Mouse (Mus musculus): ENCODE data around the gene Trim9.

The Trim9 gene

DNA sequence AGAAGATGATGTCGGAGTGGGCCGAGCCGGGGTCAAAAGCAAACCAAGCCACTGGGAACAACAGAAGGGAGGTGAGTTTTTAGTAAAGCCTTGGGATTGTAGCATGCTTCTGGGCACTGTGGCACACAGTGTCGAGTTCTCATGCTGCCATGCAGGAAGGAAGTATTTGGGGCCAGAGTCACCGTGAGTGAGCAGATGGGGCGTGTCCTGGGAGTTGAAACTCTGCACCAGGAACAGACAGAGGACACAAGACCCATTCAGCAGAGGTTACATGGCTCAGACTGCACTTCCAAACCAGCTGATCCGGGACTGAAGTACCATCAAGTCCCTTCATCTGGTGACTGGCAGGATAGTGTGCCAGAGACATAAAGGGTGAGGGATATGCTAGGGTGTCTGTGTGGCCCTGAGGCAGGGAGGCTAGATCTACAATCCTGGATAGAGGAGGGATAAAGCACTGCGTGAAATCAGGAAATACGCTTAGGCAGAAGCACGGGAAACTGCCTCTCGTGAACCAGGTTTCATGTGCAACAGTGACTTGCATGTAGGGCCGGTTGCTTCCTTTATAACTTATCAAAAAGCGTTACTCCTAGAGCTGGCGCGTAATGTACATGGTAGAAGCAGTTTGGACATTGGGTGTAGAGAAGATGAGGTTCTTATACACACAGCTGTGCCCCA is 96.1 kb downstream of the Trim9 start:
- CTCF ChIA-PET = interaction anchor here (0.5 kb wide), 1 partner anchor 901 kb away, joined by 3 read pairs; no protein-coding TSS in a partner anchor

DNA sequence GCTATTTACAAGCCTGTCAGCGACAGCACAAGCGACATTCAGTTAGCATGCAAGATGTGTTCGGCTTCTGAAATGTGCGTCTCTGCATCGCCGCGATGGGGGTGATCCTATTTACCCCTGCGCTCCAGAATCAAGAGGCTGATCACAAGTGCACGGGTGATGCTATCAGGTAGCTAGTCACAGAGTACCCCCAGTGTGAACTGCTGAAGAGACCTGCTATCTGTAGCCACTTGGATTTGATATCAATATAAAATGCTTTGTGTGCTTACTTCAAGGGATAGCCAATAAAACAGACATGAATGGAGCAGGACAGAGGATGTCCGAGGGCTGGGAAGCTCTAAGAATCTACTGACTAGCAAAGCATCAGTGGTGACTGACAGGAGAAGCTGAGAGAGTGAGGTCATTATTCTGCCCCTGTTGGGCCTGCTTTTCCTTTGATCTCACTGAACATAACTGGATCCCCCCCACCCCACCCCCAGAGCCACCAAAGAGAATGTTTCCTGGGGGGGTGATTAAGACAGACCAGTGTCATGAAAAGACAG is 97.7 kb downstream of the Trim9 start:
- CTCF ChIA-PET = no interaction called here

DNA sequence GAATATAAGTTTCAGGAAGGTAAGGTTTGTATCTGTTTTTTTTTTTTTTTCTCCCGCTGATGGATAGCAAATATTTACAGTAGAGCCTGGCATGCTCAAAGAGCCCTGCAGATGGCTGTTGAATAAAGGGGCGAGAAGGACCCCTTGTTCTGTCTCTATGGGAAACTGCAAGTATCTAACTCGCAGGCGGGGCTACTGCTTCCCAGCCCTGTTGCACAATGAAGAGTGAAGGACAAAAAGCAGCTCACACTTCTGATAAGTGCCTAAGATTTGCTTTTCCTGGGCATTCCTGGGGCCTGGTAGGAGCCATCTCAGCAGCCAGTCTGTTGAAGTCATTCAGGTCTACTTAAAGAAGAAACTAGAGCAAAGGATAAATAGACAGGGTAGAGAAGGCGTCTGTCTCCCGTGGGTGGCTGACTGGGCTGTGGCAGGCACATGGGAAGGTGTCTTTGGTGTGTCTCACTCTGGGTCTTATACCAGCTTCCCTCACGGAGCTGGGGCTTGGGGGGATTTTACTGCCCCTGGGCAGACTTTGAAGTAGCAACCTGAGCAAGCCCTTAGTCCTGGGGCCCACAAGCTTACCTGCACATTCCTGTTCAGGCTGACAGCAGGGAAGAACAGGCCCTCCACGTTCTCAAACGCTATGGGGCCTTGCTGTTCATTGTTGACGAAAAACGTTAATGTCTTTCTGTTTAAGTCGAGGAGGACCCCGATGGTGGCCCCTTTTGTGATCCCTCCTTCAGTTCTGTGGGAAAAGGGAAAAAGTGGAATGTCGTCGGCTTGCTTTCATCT is 99.5 kb downstream of the Trim9 start:
- CTCF ChIA-PET = interaction anchor here (0.6 kb wide), 1 partner anchor 177 kb away, joined by 5 read pairs; no protein-coding TSS in a partner anchor

DNA sequence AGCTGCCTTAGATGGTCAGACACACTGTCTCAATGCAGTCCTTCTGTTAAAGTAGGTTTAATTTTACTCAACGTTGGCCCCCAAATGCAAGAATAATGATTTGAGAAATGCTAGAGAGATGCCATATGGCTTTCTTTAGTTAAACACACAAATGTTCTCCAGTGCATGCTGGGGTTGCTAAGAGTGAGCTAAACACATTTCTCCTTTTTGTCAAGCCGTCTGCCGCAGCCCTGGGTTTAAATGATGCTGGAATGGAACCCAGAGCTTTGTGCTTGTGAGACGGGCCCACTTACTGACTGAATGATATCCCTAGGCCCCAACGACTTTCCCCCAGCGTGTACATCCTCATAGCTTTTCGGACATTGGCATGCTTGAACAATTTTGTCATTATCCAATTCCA is 104.9 kb downstream of the Trim9 start:
- CTCF ChIA-PET = no interaction called here

DNA sequence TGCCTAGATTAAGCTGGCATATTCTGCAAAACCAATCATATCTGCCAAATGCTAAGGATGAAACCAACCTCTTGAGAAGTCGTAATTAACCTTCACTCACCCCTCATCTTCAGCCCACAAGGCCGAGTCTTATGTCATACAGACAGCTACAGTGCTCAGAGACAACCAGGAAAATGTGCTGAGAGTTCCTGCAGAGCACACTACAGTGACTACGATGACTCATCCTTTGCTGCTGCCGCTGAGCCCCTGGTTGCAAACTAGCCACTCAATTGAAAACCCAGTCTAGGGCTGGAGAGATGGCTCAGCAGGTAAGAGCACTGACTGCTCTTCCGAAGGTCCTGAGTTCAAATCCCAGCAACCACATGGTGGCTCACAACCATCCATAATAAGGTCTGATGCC is 107.7 kb downstream of the Trim9 start:
- CTCF ChIA-PET = no interaction called here

DNA sequence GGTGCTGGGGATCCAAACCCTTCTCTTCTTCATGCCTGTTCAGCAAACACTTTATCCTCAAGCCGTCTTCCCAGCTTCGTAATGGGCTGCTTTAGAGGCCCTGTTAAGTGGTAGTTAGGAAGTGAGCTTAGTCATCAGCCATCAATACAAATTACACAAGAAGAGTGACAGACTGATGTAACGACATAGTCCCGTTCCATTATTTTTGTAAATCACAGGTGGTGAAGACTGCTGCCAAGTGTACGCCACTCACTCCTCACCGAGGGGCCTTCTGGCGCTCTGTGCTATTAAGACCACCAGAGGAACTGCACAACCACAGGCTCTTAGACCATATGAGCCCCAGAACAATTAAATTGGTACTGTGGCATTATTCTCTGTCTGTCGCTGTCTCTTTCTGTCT is 108.8 kb downstream of the Trim9 start:
- CTCF ChIA-PET = interaction anchor here (0.6 to 0.8 kb wide), 3 partner anchors 10 to 126 kb away, joined by 3 to 6 read pairs (median 4); no protein-coding TSS in a partner anchor

DNA sequence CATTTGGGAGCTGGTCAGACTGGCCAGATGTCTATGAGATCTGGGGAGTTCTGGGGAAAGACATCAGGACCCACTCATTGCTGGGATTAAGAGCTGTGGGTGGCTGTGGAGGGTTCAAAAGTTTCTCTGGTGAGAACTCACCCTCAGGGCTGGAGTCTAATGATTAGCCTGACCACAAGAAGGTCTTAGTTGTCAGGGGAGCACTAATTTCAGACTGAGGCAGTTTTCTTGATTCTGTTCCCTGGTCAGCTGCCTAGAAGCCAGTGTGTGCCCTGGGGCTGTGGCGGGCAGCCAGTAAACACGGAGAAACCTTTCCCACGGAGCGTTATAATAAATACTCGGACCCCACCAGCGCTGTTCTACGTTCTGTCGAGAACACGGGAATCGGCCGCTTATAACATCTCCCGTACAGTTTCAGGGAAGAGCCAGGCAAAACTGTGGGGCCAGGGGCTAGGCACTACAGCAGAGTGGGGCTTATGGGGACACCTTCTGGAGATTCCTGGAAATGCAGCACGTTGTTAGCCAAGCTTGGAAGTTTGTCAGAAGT is 112.4 kb downstream of the Trim9 start:
- CTCF ChIA-PET = interaction anchor here (0.7 to 1.5 kb wide), 2 partner anchors 10 to 109 kb away, joined by 3 to 5 read pairs; no protein-coding TSS in a partner anchor

DNA sequence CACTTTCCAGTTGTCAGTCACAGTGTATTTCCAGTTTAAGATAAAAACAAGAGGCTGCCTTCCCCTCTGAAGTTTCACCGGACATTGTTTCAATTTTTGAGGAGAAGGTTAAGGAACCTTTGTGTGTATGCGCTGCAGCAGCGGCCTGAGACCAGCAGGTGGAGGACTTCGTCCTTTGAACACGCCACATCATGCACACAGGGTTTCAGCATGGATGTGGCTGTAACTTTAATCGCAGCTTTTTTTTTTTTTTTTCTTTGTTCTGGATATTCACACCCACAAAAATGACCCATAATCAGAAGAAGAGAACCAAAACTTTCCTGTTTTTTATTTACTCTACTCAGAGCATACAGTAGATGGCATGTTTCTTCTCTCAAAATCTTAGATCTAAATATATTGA is 113.0 kb downstream of the Trim9 start:
- CTCF ChIA-PET = interaction anchor here (1.5 kb wide), 1 partner anchor 9 kb away, joined by 5 read pairs; no protein-coding TSS in a partner anchor

DNA sequence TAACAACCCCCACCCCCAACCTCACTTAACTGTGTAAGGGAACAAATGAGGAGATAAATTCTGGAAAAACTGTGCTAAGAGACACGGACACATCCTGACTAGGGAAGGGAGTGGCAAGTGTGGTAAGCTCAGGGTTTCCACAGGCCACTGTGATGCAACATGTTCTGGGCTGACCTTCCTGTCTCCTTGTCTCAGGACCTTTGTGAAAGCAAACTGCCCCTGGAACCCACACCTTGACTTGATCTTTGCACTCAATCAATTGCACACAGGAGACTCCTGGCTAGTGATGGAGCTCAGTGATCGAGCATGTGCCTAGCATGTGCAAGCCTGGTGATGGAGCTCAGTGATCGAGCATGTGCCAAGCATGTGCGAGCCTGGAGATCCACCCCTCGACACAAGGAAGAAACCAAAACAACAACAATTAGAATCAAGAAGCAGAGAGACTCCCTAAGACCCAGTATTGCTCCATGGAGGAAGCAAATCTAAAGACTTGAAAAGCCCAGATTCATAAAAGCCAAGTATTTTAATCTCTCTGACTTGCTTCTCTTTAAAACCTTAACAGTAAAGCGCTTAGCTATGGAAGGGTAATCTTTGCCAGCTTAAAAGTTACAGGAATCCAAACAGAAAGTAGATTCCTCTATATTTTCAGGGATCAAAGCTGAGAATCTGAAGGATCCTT is 113.6 kb downstream of the Trim9 start:
- CTCF ChIA-PET = interaction anchor here (0.7 to 1.5 kb wide), 2 partner anchors 8 to 257 kb away, joined by 3 to 5 read pairs; no protein-coding TSS in a partner anchor

DNA sequence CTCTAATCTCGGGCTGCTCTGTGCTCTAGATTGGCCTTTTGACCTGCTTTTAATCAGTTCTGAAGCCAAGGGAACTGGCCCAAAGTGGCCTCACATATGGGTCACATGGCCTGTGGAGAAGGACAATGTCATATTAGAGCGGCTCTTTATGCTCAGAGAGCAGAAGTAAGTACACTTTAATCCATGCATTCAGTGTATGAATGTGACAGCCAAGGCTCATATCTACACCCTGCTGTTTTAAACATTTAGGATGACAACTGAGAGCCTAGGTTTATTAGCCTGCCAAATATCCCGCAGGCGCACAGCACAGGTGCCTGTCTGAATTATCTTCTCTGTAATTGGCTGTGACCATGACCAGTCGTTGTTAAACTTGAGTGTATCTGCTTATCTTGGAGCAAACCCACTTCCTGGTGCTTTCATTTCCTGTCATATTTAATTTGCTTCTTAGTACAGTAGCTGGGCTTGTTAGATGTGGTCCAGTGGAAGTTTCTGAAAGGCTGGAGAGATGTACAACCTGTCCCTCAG is 115.3 kb downstream of the Trim9 start:
- CTCF ChIA-PET = interaction anchor here (0.6 kb wide), 1 partner anchor 60 kb away, joined by 3 read pairs; no protein-coding TSS in a partner anchor

DNA sequence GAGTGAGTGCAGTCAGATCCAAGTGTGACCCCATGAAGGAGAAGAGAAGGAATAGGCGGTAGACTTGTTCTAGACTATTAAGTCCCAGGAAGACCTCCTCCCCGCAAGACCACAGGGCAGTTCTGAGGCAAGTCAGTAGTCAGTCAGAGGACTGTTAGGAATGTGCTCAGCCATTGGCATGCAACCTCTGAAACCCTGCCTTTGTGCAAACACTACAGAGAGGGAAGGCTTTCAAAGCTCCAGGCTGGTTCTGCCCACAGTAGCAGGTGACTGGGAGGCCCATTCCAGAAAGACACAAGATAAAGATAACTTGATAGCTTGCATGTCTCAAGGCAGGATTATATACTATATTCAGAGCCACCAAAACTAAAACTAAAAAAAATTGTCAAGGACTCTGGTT is 116.1 kb downstream of the Trim9 start, which contains the start of gene Pygl:
Gene Pygl (minus strand): TSS at position 195 of the 400 bp plus-strand sequence.
- CTCF ChIA-PET = interaction anchor here (0.6 kb wide), 1 partner anchor 61 kb away, joined by 3 read pairs; no protein-coding TSS in a partner anchor

DNA sequence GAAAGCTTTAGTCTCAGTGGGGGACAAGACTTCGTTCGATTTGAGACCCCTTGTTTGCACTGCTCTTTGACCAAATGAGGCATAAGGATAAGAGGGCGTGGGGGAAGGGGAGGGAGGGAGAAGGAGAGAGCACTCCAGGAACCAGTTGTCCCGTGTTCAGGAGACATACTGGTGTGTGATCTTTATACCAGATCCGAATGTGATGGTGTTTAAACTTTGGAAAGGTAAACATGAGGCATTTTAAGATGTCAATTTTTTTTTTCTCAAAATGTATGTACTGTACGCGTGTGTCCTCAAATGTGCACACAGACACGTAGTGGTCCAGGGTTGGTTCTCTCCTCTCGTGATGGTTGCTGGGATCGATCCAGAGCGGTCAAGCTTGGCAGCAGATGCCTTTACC is 119.3 kb downstream of the Trim9 start:
- CTCF ChIA-PET = no interaction called here

DNA sequence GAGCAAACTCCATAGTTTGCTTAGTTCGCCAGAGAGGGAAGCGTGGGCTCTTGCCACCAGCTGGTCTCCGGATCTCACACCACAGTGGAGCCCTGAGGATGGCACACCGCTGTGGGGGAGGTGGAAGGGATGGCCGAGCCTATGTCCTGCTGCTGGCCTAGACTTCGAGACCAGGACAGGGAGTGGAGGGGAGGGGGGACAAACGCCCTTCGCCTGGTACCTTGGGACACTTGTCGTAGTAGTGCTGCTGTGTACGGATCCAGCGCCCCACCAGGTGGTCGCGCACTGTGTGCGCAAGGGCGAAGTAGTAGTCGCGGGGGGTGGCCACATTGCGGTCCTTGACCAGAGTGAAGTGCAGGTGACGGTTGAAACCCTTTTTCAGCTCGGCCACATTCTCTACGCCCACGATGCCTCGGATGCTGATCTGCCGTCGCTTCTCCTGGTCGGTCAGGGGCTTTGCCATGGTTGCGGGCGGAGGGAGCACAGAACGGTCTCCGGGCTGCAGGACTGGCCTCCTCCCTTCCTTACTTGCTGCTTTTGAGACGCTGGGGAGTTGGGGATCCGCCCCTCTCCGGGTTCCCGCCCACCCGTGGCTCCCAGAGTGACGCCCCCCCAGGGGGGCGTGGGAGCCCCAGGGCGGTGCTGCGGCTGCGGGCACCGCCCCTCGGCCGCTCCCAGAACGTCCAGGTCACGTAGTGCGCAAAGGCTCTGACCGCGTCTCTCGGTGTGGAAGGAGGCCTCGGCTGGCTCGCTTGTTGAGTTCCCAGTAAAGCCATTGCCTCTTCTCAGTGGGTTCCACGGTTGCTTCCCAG is 120.1 kb downstream of the Trim9 start:
- CTCF ChIA-PET = no interaction called here

DNA sequence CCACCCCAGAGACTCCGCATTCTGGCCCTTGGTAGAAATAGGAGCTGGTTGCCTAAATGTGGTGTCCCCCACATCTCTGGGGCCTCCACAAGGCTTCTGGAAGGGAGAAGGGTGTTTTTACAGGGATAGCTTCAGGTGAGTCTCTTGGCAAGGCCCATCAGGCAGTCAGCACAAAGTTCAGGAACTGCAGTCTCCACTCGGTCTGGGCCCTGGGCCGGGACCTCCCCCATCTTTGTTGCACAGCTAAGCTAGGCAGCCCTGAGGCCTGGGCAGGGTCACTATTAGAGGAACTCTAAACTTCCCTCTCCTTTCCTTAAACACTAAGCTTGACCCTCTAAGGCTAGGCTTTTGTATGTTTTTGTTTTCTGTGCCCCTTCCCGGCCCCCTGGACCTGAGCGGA is 120.8 kb downstream of the Trim9 start:
- CTCF ChIA-PET = no interaction called here

DNA sequence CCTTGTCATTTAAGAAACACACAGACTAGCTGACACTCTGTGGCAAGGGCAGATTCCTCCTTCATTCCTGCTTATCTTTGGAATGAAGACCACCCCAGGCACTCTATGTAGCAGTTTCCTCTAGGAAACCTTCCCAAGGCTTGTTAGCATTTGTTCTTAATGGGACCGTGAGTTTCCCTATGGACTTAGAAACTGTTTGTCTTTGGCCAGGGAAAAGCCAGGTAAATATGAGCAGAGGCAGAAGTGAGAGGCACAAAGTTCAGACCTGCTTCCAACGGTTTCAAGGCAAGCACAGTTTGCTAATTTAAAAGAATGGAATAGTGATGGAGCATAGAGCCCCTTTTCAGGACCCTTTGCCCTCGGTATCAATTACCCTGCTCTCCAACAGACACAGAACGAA is 124.1 kb downstream of the Trim9 start:
- CTCF ChIA-PET = no interaction called here

DNA sequence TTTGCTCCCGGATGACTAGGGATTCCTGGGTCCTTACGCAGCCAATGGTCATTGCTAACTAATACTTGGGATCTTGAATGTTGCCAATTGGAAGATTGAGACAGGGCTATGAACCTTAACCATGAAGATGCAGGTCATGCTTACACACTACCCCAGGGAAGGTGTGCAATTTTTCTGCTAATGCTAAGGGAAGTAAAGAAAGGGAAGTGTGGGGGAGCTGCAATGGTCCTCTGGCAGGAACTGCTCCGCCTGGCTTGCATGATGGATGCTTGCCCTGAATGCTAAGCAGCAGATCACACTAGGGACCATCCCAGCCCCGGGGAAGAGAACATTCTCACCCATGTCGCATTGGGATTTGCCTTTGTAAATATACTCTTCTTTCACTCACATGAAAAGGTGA is 126.0 kb downstream of the Trim9 start:
- CTCF ChIA-PET = no interaction called here

DNA sequence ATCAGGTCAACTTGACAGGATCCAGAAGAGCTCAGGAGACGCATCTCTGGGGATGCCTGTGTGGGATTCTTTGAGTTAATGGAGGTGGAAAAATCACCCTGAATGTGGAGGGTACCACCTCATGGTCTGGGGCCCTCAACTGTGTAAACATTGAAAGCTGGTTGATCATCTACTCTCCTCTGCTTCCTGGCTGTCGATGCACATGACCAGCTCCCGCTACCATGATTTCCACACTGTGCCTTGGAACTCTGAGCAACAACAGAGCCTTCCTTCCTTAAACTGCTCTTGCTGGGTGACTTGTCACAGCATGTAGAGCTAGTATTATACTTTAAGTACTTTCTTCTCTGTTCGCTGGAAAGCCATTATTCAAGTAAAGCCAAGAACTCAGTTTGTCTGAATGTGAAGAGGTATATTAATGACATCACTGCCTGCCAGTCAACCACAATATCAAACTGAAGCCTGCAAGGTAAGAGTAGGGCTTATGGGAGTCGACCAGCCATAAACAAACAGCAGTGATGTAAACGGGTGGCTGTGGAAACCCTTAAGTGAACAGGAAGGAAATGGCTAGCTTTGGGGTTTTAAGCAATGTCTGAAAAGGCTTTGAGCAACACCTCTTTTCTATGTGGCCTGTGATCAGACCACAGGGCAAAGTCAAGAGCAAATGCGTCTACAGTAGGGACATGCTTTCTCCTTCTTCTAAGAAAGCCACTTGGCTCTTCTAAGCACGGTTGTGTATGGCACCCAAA is 128.4 kb downstream of the Trim9 start:
- CTCF ChIA-PET = no interaction called here

DNA sequence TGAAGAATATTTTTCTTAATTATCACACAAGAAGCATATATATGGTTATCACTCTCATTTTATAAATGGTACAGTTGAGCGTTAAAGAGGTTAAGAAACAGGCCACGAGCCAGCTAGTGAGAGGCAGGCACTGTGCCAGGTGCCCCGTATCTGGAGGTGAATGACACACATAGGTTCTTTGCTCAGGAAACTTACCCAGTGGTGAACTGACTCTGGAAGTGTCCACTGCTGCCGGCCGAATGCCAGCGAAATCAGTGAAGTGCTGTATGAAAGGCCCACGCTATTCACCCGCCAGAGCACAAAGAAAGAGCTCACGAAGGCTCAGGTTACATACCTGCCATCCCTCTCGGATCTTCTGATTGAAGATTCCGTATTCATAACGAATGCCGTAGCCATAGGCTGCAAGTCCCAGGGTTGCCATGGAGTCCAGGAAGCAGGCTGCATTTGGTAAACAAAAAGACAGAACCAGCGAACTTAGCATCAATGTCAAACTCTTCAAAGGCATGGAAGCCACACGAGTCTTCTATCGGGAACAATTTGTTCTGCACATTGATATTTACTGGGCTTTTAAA is 131.1 kb downstream of the Trim9 start:
- CTCF ChIA-PET = no interaction called here

DNA sequence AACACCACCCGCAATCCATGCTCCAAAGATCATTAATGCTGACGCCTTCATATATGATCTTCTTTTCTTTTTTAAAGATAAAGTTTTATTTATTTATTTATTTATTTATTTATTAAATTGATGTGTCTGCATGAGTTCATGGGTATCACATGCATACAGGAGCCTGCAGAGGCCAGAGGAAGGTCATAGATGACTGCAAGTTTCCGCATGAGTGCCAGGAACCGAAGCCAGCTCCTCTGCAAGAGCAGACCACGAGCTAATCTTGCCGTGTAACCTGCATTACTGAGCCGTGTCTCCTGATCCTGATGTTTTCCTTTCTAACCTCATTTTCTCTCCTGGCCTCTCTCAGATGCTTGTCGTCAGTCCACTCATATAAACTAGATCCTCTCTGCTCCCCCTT is 133.1 kb downstream of the Trim9 start:
- CTCF ChIA-PET = no interaction called here

DNA sequence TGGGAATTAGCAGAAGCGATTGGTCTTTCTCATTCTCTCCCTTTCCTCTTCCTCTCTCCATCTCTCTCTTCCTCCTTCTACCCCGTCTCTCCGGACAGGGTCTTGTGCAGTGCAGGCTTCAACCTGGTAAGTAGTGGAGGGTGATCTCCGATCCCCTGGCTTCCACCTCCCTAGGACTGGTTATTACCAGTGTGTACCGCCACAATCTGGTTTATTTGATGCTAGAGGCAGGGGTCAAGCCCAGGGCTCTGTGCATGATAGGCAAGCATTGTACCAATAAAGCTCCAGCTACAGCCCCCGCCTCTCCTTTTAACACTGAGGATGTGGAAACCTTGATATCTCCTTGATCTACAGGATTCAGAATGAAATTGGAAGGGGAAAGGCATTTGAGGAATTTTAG is 133.8 kb downstream of the Trim9 start:
- CTCF ChIA-PET = no interaction called here

Data from spleen, embryonic (tissue).